Mouse (Mus musculus) bone marrow, adult 2 months (tissue): ENCODE measurements around the gene Dkk3. TPM values are rescaled to one million over a fixed set of nuclear protein-coding genes. Genes with fewer than 3 reads are reported as not detected.

Source experiments
- H3K27ac ChIP-seq: fragments of 200-500 bp; 2 replicates; pipeline ENCODE4 v1.5.1; 2012; ENCODE audit warnings: low read depth, mild to moderate bottlenecking, control low read depth, inconsistent platforms, low read length; ENCODE audit not compliant: control insufficient read depth, poor library complexity, insufficient read depth
- H3K4me1 ChIP-seq: fragments of 200-500 bp; 2 replicates; pipeline ENCODE4 v1.6.1; 2011; ENCODE audit warnings: low read length; ENCODE audit not compliant: control insufficient read depth, insufficient read depth
- H3K4me3 ChIP-seq: fragments of 200-500 bp; replicated peaks from 2 replicates; pipeline ENCODE3; 2011; ENCODE audit warnings: mild to moderate bottlenecking, low read depth, low read length, control low read depth; ENCODE audit not compliant: control insufficient read depth
- CTCF ChIP-seq: fragments of 200-500 bp; IDR thresholded peaks from 2 replicates; pipeline ENCODE4 v1.5.1; 2011; ENCODE audit warnings: low read length, control low read depth; ENCODE audit not compliant: control insufficient read depth, insufficient read depth
- POLR2A ChIP-seq: fragments of 200-500 bp; IDR thresholded peaks from 2 replicates; pipeline ENCODE4 v1.6.1; 2011; ENCODE audit warnings: low read depth, mild to moderate bottlenecking, control low read depth, low read length, borderline replicate concordance; ENCODE audit not compliant: control insufficient read depth
- WGBS: fragments of 180-500 bp; shearing (Covaris S2); methylation state at CpG from one replicate; pipeline ENCODE4 v1.1.7; 2018; 5-methylcytosine and 5-hydroxymethylcytosine counted together
- polyA plus RNA-seq: library from polyadenylated mRNA; stranded (reverse); fragments of >200 nt; gene quantifications from 2 replicates; pipeline ENCODE4 v1.2.4, GENCODE M21; 2011; ENCODE audit warnings: low replicate concordance; ENCODE audit not compliant: missing spikeins, insufficient read depth, insufficient read length

Gene Dkk3
- polyA plus RNA-seq, result 1.1 and 1.2 TPM in 2 replicates

GRCm38 (mm10) chr7:112158942-112159341, at the start of gene Dkk3:
Gene Dkk3 (minus strand): TSS chr7:112159057.
- Histone ChIP-seq H3K4me1 (no peaks in the 10 kb centered on the region; the same call in 1 of the 2 replicates), H3K27ac (no peak within 1 kb of the TSS), H3K4me3 (no peak within 1 kb of the TSS)
- no peak for TF ChIP-seq CTCF
- TF ChIP-seq POLR2A, result no peak
- WGBS, result 19% methylated on average over 21 of the region's 21 CpGs

DNA sequence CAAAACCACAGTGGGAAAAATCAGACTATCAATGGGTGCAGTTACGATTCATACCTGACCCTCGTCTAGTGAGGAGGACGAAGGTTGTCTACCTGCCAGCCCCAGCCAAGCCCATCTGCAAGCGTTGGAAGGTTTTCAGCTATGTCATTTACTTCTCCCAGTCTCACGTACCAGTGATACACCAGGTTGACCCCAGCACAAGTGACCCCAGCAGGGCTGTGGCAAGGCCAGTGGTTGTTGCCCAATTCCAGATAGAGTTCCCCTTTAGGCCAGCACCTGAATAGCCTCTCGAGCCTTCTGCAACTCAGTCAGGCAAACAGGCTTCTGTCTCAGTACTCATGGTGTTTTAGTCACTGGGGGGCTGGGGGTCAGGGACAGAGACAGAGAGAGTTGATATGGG, 48.9 kb upstream of the Dkk3 start:
- TF ChIP-seq CTCF (no peak), POLR2A (no peak)
- WGBS, result 76% methylated on average over 6 of the region's 6 CpGs
- no peaks in the 10 kb centered on the region for H3K4me1 ChIP-seq
- H3K4me3 ChIP-seq, result no peak overlapping the region
- no peak overlapping the region for H3K27ac ChIP-seq

- no peaks in the 10 kb centered on the region for H3K4me1 ChIP-seq
- no peak overlapping the region for H3K27ac ChIP-seq
- no peak overlapping the region for H3K4me3 ChIP-seq
- no peak for TF ChIP-seq CTCF
- no peak for TF ChIP-seq POLR2A
- 83% methylated on average over 6 of the region's 6 CpGs for WGBS
Measured at GRCm38 (mm10) chr7:112205513-112205912, 46.7 kb upstream of the Dkk3 start.

DNA sequence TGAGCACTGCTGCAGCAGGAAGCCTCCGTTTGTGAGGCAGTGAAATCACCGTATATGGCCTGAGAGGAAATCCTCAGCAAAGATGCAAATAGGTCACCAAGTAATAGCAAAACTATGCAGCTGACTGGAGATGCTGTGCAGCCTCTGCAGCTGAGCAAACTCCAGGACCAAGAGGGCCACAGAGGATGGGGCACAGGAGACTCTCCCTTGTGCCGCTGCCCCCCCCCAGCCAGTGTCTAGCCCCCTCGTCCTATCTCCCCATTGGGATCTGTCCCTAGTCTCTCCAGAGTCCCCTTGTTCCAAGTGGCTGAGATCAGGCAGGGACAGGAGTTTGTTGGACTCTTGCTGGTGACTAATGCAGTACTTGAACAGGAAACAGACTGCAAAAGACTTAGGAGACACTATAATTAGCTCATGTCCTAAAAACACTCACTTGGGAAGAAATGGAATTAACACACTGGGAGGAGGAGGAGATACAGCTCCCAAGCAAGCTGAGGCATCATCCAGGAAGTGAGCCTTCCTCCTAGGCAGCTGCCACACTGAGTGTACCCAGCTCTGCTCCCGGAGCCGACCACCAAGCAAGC, 45.6 kb upstream of the Dkk3 start:
- WGBS, result 53% methylated on average over 6 of the region's 6 CpGs

DNA sequence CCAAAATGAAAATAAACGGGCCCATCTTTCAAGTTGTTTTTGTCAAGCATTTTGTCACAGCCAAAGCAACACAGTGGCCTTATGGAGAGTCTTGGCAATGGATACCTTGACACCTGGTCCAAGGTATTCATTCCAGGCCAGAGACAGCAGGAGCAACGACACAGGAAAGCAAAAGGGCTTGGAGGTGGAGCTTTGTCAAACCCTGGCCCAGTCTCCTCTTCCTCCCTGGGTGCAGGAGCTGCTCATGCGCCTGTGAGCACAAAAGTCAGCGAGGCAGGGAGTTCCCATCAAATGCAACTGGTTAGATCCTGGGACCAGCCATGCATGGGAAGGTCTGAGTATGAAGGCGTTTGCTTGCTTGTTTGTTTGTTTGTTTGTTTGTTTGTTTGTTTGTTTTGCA, 45.1 kb upstream of the Dkk3 start:
- Histone ChIP-seq H3K27ac (no peak overlapping the region), H3K4me1 (no peaks in the 10 kb centered on the region), H3K4me3 (no peak overlapping the region)
- 70% methylated on average over 5 of the region's 5 CpGs for WGBS
- TF ChIP-seq POLR2A, result no peak
- no peak for TF ChIP-seq CTCF

More for the DNA sequence above, 45.6 kb upstream of the Dkk3 start:
- no peak overlapping the region for H3K27ac ChIP-seq
- TF ChIP-seq POLR2A (no peak), CTCF (no peak)
- no peaks in the 10 kb centered on the region for H3K4me1 ChIP-seq
- H3K4me3 ChIP-seq, result no peak overlapping the region

- Histone ChIP-seq H3K4me3 (no peak overlapping the region), H3K27ac (no peak overlapping the region), H3K4me1 (no peaks in the 10 kb centered on the region)
- no peak for TF ChIP-seq POLR2A
- TF ChIP-seq CTCF, result no peak
- 80% methylated on average over 5 of the region's 5 CpGs for WGBS
Measured at GRCm38 (mm10) chr7:112202843-112203242, 44.0 kb upstream of the Dkk3 start.

DNA sequence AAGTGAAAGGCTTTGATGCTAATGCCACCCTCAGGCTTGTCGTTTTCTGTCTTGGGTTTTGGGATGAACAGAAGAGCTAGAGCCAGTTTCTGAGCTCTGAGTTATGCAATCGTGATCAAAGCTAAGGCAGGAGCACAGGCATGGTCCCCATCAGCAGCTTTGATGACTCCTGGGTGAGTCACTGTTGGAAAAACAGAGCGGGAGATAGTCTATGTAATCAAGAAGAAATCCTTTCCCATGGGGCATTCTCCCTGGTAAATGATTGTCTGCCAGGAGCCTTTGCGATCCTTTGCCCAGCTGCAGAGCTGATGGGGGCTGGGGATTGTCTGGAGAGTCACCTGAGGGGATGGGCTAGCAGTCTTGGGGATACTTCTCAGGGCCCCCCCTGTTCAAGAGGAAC, 43.3 kb upstream of the Dkk3 start:
- H3K27ac ChIP-seq, result no peak overlapping the region
- TF ChIP-seq POLR2A (no peak), CTCF (no peak)
- WGBS, result 74% methylated on average over 4 of the region's 4 CpGs
- H3K4me1 ChIP-seq, result no peaks in the 10 kb centered on the region
- H3K4me3 ChIP-seq, result no peak overlapping the region

GRCm38 (mm10) chr7:112200761-112201160, 41.9 kb upstream of the Dkk3 start:
- WGBS, result 52% methylated on average over 4 of the region's 4 CpGs
- H3K27ac ChIP-seq, result no peak overlapping the region
- H3K4me1 ChIP-seq, result no peaks in the 10 kb centered on the region
- no peak overlapping the region for H3K4me3 ChIP-seq
- TF ChIP-seq POLR2A, result no peak
- no peak for TF ChIP-seq CTCF

- H3K4me3 ChIP-seq, result no peak overlapping the region
- H3K4me1 ChIP-seq, result no peaks in the 10 kb centered on the region
- TF ChIP-seq CTCF (no peak), POLR2A (no peak)
- no peak overlapping the region for H3K27ac ChIP-seq
- WGBS, result 76% methylated on average over 3 of the region's 3 CpGs
Measured at GRCm38 (mm10) chr7:112199343-112199742, 40.5 kb upstream of the Dkk3 start.
